Mouse (Mus musculus) midbrain, embryonic 13.5 days (tissue): ENCODE data around the gene Daam1. TPM values are rescaled to one million over a fixed set of nuclear protein-coding genes. Genes with fewer than 3 reads are reported as not detected.
"Not testable (repeated sequence)": the region's sequence is repeated elsewhere in the genome, so short reads cannot be mapped to it uniquely, and the experiment has no call there.

Experiments
- ATAC-seq: fragments of 200-750 bp; cut with Nextera tagmentation; 2 replicates; pipeline ENCODE4 v1.8.0; 2017; ENCODE audit warnings: mild to moderate bottlenecking, moderate TSS enrichment, moderate library complexity
- H3K27ac ChIP-seq: fragments of 300-500 bp; sonication (generic); 2 replicates; pipeline ENCODE4 v1.5.1; 2015; ENCODE audit warnings: inconsistent platforms, mild to moderate bottlenecking, moderate library complexity
- H3K27me3 ChIP-seq: fragments of 300-500 bp; sonication (generic); 2 replicates; pipeline ENCODE4 v1.6.1; 2015; ENCODE audit warnings: mild to moderate bottlenecking, inconsistent platforms
- H3K36me3 ChIP-seq: fragments of 300-500 bp; sonication (generic); 2 replicates; pipeline ENCODE4 v1.6.1; 2015; ENCODE audit warnings: mild to moderate bottlenecking, inconsistent platforms
- H3K4me1 ChIP-seq: fragments of 300-500 bp; sonication (generic); replicated peaks from 2 replicates; pipeline ENCODE4 v1.6.1; 2015; ENCODE audit warnings: inconsistent platforms
- H3K4me2 ChIP-seq: fragments of 300-500 bp; sonication (generic); replicated peaks from 2 replicates; pipeline ENCODE4 v1.6.1; 2015; ENCODE audit warnings: moderate library complexity, mild to moderate bottlenecking, inconsistent platforms
- H3K4me3 ChIP-seq: fragments of 300-500 bp; sonication (generic); replicated peaks from 2 replicates; pipeline ENCODE4 v1.5.1; 2015; ENCODE audit warnings: mild to moderate bottlenecking, inconsistent platforms
- H3K9ac ChIP-seq: fragments of 300-500 bp; sonication (generic); replicated peaks from 2 replicates; pipeline ENCODE4 v1.6.1; 2015; ENCODE audit warnings: mild to moderate bottlenecking, inconsistent platforms
- H3K9me3 ChIP-seq: fragments of 300-500 bp; sonication (generic); 2 replicates; pipeline ENCODE4 v1.6.1; 2016; ENCODE audit warnings: mild to moderate bottlenecking, inconsistent platforms
- WGBS: fragments of 180-500 bp; shearing (Covaris S2); methylation state at CpG from one replicate; pipeline ENCODE4 v1.1.7; 2015; 5-methylcytosine and 5-hydroxymethylcytosine counted together
- polyA plus RNA-seq: library from polyadenylated mRNA; unstranded; fragments of >200 nt; fragmentation: Nextera tagmentation; extraction: Ambion mirVana; gene quantifications from 2 replicates; pipeline ENCODE4 v1.2.1, GENCODE M21; 2015

The Daam1 gene
- polyA plus RNA-seq, 1 experiment from 2014 or later: 24.4 TPM

GRCm38 (mm10) chr12:71836776-71837175 is 5.9 kb downstream of the Daam1 start:
- Histone ChIP-seq H3K27me3 (no peaks in the 10 kb centered on the region), H3K4me1 (peaks cover 80% of the 10 kb centered on the region), H3K9me3 (no peaks in the 10 kb centered on the region), H3K4me2 (no peak overlapping the region), H3K27ac (no peak overlapping the region), H3K4me3 (no peak overlapping the region), H3K36me3 (no peaks in the 10 kb centered on the region), H3K9ac (no peak overlapping the region)
- ATAC-seq: no peak
- WGBS: 93% methylated on average over 6 of the region's 6 CpGs

- Histone ChIP-seq H3K27me3 (no peaks in the 10 kb centered on the region), H3K9ac (no peak overlapping the region), H3K36me3 (no peaks in the 10 kb centered on the region), H3K9me3 (no peaks in the 10 kb centered on the region), H3K4me3 (no peak overlapping the region), H3K4me2 (no peak overlapping the region), H3K27ac (no peak overlapping the region), H3K4me1 (peaks cover 83% of the 10 kb centered on the region)
- WGBS: 80% methylated on average over 5 of the region's 5 CpGs
- ATAC-seq: no peak
These were observed 6.7 kb downstream of the Daam1 start for GRCm38 (mm10) chr12:71837576-71837975.

- peaks cover 78% of the 10 kb centered on the region for H3K4me1 ChIP-seq
- H3K27me3 ChIP-seq: no peaks in the 10 kb centered on the region
- no peak overlapping the region for H3K4me3 ChIP-seq
- ATAC-seq: no peak
- no peak overlapping the region; the same call in 1 of the 2 replicates for H3K9ac ChIP-seq
- H3K9me3 ChIP-seq: no peaks in the 10 kb centered on the region
- no peaks in the 10 kb centered on the region for H3K36me3 ChIP-seq
- H3K4me2 ChIP-seq: no peak overlapping the region
- 87% methylated on average over 2 of the region's 2 CpGs for WGBS
- no peak overlapping the region for H3K27ac ChIP-seq
These were observed 7.4 kb downstream of the Daam1 start for GRCm38 (mm10) chr12:71838230-71838629.

GRCm38 (mm10) chr12:71839653-71840052 is 8.8 kb downstream of the Daam1 start:
- no peaks in the 10 kb centered on the region for H3K27me3 ChIP-seq
- no peak overlapping the region for H3K9ac ChIP-seq
- peaks cover 67% of the 10 kb centered on the region for H3K4me1 ChIP-seq
- H3K27ac ChIP-seq: no peak overlapping the region
- 72% methylated on average over 3 of the region's 3 CpGs for WGBS
- ATAC-seq: no peak
- no peaks in the 10 kb centered on the region for H3K9me3 ChIP-seq
- H3K36me3 ChIP-seq: no peaks in the 10 kb centered on the region
- no peak overlapping the region for H3K4me3 ChIP-seq
- no peak overlapping the region for H3K4me2 ChIP-seq

- no peak overlapping the region for H3K4me3 ChIP-seq
- no peak overlapping the region for H3K27ac ChIP-seq
- no peaks in the 10 kb centered on the region for H3K9me3 ChIP-seq
- H3K9ac ChIP-seq: no peak overlapping the region
- 12% methylated on average over 6 of the region's 6 CpGs for WGBS
- ATAC-seq: no peak
- no peaks in the 10 kb centered on the region for H3K27me3 ChIP-seq
- H3K4me1 ChIP-seq: peaks cover 64% of the 10 kb centered on the region
- no peak overlapping the region for H3K4me2 ChIP-seq
- H3K36me3 ChIP-seq: no peaks in the 10 kb centered on the region
These were observed 9.7 kb downstream of the Daam1 start for GRCm38 (mm10) chr12:71840430-71841186.

- Histone ChIP-seq H3K27ac (no peak overlapping the region), H3K9ac (no peak overlapping the region), H3K4me3 (no peak overlapping the region), H3K9me3 (no peaks in the 10 kb centered on the region), H3K4me2 (no peak overlapping the region), H3K4me1 (peaks cover 53% of the 10 kb centered on the region), H3K36me3 (no peaks in the 10 kb centered on the region), H3K27me3 (no peaks in the 10 kb centered on the region)
- 56% methylated on average over 3 of the region's 3 CpGs for whole genome bisulfite sequencing
- no peak for ATAC-seq
These were observed 11.1 kb downstream of the Daam1 start for GRCm38 (mm10) chr12:71842006-71842405.

GRCm38 (mm10) chr12:71842588-71842987 is 11.7 kb downstream of the Daam1 start:
- H3K9me3 ChIP-seq: no peaks in the 10 kb centered on the region
- no peak overlapping the region for H3K27ac ChIP-seq
- no peaks in the 10 kb centered on the region for H3K36me3 ChIP-seq
- no peak overlapping the region for H3K4me2 ChIP-seq
- peaks cover 47% of the 10 kb centered on the region for H3K4me1 ChIP-seq
- H3K9ac ChIP-seq: no peak overlapping the region
- WGBS: 86% methylated on average over 2 of the region's 2 CpGs
- no peaks in the 10 kb centered on the region for H3K27me3 ChIP-seq
- no peak overlapping the region for H3K4me3 ChIP-seq
- no peak for ATAC-seq

- Histone ChIP-seq H3K4me2 (no peak overlapping the region), H3K27ac (no peak overlapping the region), H3K27me3 (no peaks in the 10 kb centered on the region), H3K4me3 (no peak overlapping the region), H3K9ac (no peak overlapping the region), H3K36me3 (no peaks in the 10 kb centered on the region), H3K9me3 (no peaks in the 10 kb centered on the region), H3K4me1 (peaks cover 19% of the 10 kb centered on the region)
- 82% methylated on average over 5 of the region's 5 CpGs for WGBS
- ATAC-seq: no peak
These were observed 14.6 kb downstream of the Daam1 start for GRCm38 (mm10) chr12:71845486-71845885.

GRCm38 (mm10) chr12:71846416-71846815 is 15.5 kb downstream of the Daam1 start:
- H3K9me3 ChIP-seq, H3K4me3 ChIP-seq, H3K27ac ChIP-seq, H3K4me2 ChIP-seq, ATAC-seq, H3K27me3 ChIP-seq, H3K9ac ChIP-seq, H3K36me3 ChIP-seq: not testable (repeated sequence)
- 90% methylated on average over 4 of the region's 4 CpGs for WGBS
- peaks cover 12% of the 10 kb centered on the region for H3K4me1 ChIP-seq

GRCm38 (mm10) chr12:71847024-71847423 is 16.1 kb downstream of the Daam1 start:
- not testable (repeated sequence) for ATAC-seq, H3K36me3 ChIP-seq, H3K4me3 ChIP-seq, H3K9me3 ChIP-seq, H3K4me1 ChIP-seq, H3K27me3 ChIP-seq, H3K27ac ChIP-seq, H3K9ac ChIP-seq, H3K4me2 ChIP-seq
- 92% methylated on average over 6 of the region's 6 CpGs for WGBS

GRCm38 (mm10) chr12:71847617-71848016 is 16.7 kb downstream of the Daam1 start:
- H3K27me3 ChIP-seq: no peaks in the 10 kb centered on the region
- H3K4me3 ChIP-seq: no peak overlapping the region
- no peaks in the 10 kb centered on the region for H3K9me3 ChIP-seq
- no peak overlapping the region for H3K4me2 ChIP-seq
- no peak for ATAC-seq
- no peaks in the 10 kb centered on the region for H3K36me3 ChIP-seq
- no peak overlapping the region for H3K27ac ChIP-seq
- peaks cover 2% of the 10 kb centered on the region; the same call in 1 of the 2 replicates for H3K4me1 ChIP-seq
- H3K9ac ChIP-seq: no peak overlapping the region
- WGBS: 61% methylated on average over 5 of the region's 5 CpGs

GRCm38 (mm10) chr12:71848037-71848776 is 17.3 kb downstream of the Daam1 start:
- Histone ChIP-seq H3K4me1 (peaks cover 4% of the 10 kb centered on the region; the same call in 1 of the 2 replicates), H3K9me3 (no peaks in the 10 kb centered on the region), H3K9ac (no peak overlapping the region), H3K36me3 (no peaks in the 10 kb centered on the region), H3K27ac (no peak overlapping the region), H3K27me3 (no peaks in the 10 kb centered on the region), H3K4me2 (no peak overlapping the region), H3K4me3 (no peak overlapping the region)
- 83% methylated on average over 5 of the region's 5 CpGs for WGBS
- ATAC-seq: no peak
